8 mouse cellular contexts compared by ENCODE assay signal in the genomic region with DNA sequence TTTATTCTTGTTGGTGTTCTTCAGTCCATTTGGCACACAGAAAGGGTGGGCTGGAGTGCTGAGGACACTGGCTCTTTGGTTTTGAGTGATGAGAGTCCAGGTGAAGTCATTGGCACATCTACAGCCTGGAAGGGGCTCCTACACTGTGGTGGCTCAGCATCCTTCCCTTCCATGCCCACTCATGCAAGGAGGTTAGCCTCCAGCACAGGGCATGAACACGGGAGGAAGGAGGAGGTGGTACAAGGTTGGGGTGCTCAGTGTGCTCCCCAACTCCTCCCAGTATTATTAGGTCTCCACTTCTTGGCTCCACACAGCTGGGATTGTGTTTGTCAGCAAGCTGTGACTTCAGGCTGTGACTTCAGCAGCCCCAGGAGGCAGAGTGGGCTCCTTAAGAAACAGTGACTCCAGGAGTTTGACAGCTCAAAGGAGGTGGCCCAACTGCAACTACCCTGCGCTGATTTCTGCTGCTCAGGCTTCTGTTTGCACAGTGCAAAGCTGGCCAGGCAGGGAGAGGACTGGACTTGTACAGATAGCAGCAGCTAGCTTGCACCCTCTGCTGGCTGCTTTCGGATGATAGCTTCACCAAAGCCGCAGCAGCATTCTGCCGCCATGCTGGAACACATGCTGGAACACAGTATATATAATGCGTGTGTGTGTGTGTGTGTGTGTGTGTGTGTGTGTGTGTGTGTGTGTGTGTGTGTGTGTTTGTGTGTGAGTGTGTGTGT. TPM values are rescaled to one million over a fixed set of nuclear protein-coding genes. Genes with fewer than 3 reads are reported as not detected.
DNase-seq lines count a peak whose midpoint lies in the region; ATAC-seq and TF ChIP-seq lines count a peak whose summit lies in the region.

No protein-coding gene starts in this region.

- H3K36me3 ChIP-seq in ES-Bruce4 (ENCODE audit: control insufficient read depth, insufficient read depth, low read length, poor library complexity, severe bottlenecking) = no peaks in the 10 kb centered on the region
- H3K36me3 ChIP-seq in forebrain, embryonic 12.5 days (replicated peaks) = no peaks in the 10 kb centered on the region
- H3K36me3 ChIP-seq in heart, embryonic 15.5 days = no peaks in the 10 kb centered on the region
- H3K36me3 ChIP-seq in liver, embryonic 14.5 days (replicated peaks; ENCODE audit: control insufficient read depth, insufficient read depth, low read depth) = no peaks in the 10 kb centered on the region
- H3K36me3 ChIP-seq in neural tube, embryonic 13.5 days = no peaks in the 10 kb centered on the region

- no peak overlapping the region for H3K4me2 ChIP-seq in forebrain, embryonic 12.5 days
- H3K4me2 ChIP-seq in heart, embryonic 15.5 days = no peak overlapping the region
- no peak overlapping the region for H3K4me2 ChIP-seq in liver, embryonic 14.5 days (ENCODE audit: low read depth)
- no peak overlapping the region for H3K4me2 ChIP-seq in neural tube, embryonic 13.5 days

- WGBS in forebrain, embryonic 12.5 days = 12% methylated on average over 6 of the region's 6 CpGs
- 8% methylated on average over 6 of the region's 6 CpGs for WGBS in heart, embryonic 15.5 days
- 5% methylated on average over 6 of the region's 6 CpGs for WGBS in liver, embryonic 14.5 days (ENCODE audit: insufficient replicate concordance)
- WGBS in neural tube, embryonic 13.5 days = 9% methylated on average over 6 of the region's 6 CpGs

- H3K9ac ChIP-seq in ES-Bruce4 (ENCODE audit: low read depth, poor library complexity, severe bottlenecking) = no peak overlapping the region
- no peak overlapping the region for H3K9ac ChIP-seq in forebrain, embryonic 12.5 days
- H3K9ac ChIP-seq in heart, embryonic 15.5 days = no peak overlapping the region
- H3K9ac ChIP-seq in liver, embryonic 14.5 days (replicated peaks) = no peak overlapping the region
- 0 out of 2 replicates have a peak overlapping the region, but pooled peaks have one; percentile 26 for H3K9ac ChIP-seq in neural tube, embryonic 13.5 days

- no peak overlapping the region for H3K4me3 ChIP-seq in ES-Bruce4 (ENCODE audit: low read depth, low read length)
- H3K4me3 ChIP-seq in forebrain, embryonic 12.5 days (replicated peaks) = no peak overlapping the region
- no peak overlapping the region for H3K4me3 ChIP-seq in heart, embryonic 15.5 days
- no peak overlapping the region for H3K4me3 ChIP-seq in liver, embryonic 14.5 days (ENCODE audit: insufficient read depth in 1 of 2, low read depth in 2 of 2, low read length in 2 of 2)
- no peak overlapping the region for H3K4me3 ChIP-seq in neural tube, embryonic 13.5 days

- no peaks in the 10 kb centered on the region for H3K4me1 ChIP-seq in ES-Bruce4 (ENCODE audit: control insufficient read depth, insufficient read depth, low read length)
- 0 out of 2 replicates have a peak, but pooled peaks cover 6% of the 10 kb centered on the region for H3K4me1 ChIP-seq in forebrain, embryonic 12.5 days
- H3K4me1 ChIP-seq in heart, embryonic 15.5 days (replicated peaks) = peaks cover 20% of the 10 kb centered on the region
- H3K4me1 ChIP-seq in liver, embryonic 14.5 days (replicated peaks; ENCODE audit: control insufficient read depth in 2 of 2, insufficient read depth in 2 of 2, low read length in 1 of 2) = peaks cover 0 to 8% of the 10 kb centered on the region in 2 experiments; a peak in 2 of 4 replicates
- H3K4me1 ChIP-seq in neural tube, embryonic 13.5 days (replicated peaks) = peaks cover 12% of the 10 kb centered on the region

- H3K9me3 ChIP-seq in ES-Bruce4 (replicated peaks; ENCODE audit: control insufficient read depth, insufficient read depth, low read length, poor library complexity, severe bottlenecking) = no peaks in the 10 kb centered on the region
- H3K9me3 ChIP-seq in forebrain, embryonic 12.5 days = no peaks in the 10 kb centered on the region
- no peaks in the 10 kb centered on the region for H3K9me3 ChIP-seq in heart, embryonic 15.5 days (replicated peaks)
- no peaks in the 10 kb centered on the region for H3K9me3 ChIP-seq in liver, embryonic 14.5 days (ENCODE audit: control insufficient read depth, low read length)
- H3K9me3 ChIP-seq in neural tube, embryonic 13.5 days = no peaks in the 10 kb centered on the region

- ATAC-seq in forebrain, embryonic 12.5 days (ENCODE audit: low FRiP score) = peak; percentile 83
- ATAC-seq in heart, embryonic 15.5 days (replicated peaks; ENCODE audit: insufficient number of reproducible peaks, insufficient read depth, low FRiP score, low read depth) = peak; percentile 76; the same call in 1 of the 2 replicates
- peak; percentile 60; the same call in 1 of the 2 replicates for ATAC-seq in liver, embryonic 14.5 days (ENCODE audit: insufficient read depth)
- ATAC-seq in neural tube, embryonic 13.5 days (ENCODE audit: low read depth) = peak; percentile 93

- DNase-seq in c-Kit-positive CD71-positive TER-119-negative erythroid progenitor cells, embryonic 14.5 days (ENCODE audit: low read depth) = peak; percentile 66
- DNase-seq in kidney, postnatal 25 days = peak; percentile 84 to 89
- peak in 1 of 3 experiments; percentile 49 for DNase-seq in liver, embryonic 14.5 days (ENCODE audit: low read depth in 3 of 3, low spot score in 3 of 3)
- peak; percentile 74 for DNase-seq in thymus, postnatal 4 days

- TF ChIP-seq POLR2A in ES-Bruce4 (IDR thresholded peaks at IDR 0.05; ENCODE audit: insufficient read depth, low read length) = no peak

- TF ChIP-seq CTCF in ES-Bruce4 (IDR thresholded peaks at IDR 0.05; ENCODE audit: low read depth, low read length) = peak; percentile 95
- peak; percentile 90 for TF ChIP-seq CTCF in liver, embryonic 14.5 days (IDR thresholded peaks at IDR 0.05; ENCODE audit: low read depth)

- no peak overlapping the region for H3K27ac ChIP-seq in ES-Bruce4 (ENCODE audit: insufficient read depth, low read length)
- H3K27ac ChIP-seq in forebrain, embryonic 12.5 days = no peak overlapping the region
- H3K27ac ChIP-seq in heart, embryonic 15.5 days = no peak overlapping the region
- H3K27ac ChIP-seq in liver, embryonic 14.5 days = no peak overlapping the region
- H3K27ac ChIP-seq in neural tube, embryonic 13.5 days (replicated peaks) = no peak overlapping the region

- 0 out of 2 replicates have a peak, but pooled peaks have one; percentile 15 for TF ChIP-seq EP300 in ES-Bruce4 (IDR thresholded peaks at IDR 0.05; ENCODE audit: insufficient read depth, low read depth, low read length)
- TF ChIP-seq EP300 in liver, embryonic 14.5 days (IDR thresholded peaks at IDR 0.05; ENCODE audit: low read depth) = no peak

- H3K27me3 ChIP-seq in ES-Bruce4 (ENCODE audit: control insufficient read depth, insufficient read depth, low read length, poor library complexity, severe bottlenecking) = no peaks in the 10 kb centered on the region
- peaks cover 13% of the 10 kb centered on the region for H3K27me3 ChIP-seq in forebrain, embryonic 12.5 days
- 0 out of 2 replicates have a peak, but pooled peaks cover 7% of the 10 kb centered on the region for H3K27me3 ChIP-seq in heart, embryonic 15.5 days
- H3K27me3 ChIP-seq in liver, embryonic 14.5 days (ENCODE audit: control insufficient read depth, insufficient read depth, low read length) = no peaks in the 10 kb centered on the region
- no peaks in the 10 kb centered on the region for H3K27me3 ChIP-seq in neural tube, embryonic 13.5 days

RNA-seq across cellular contexts. Expression of a gene that starts 22.1 kb away (rescaled TPM):
- 26.1 and 32.6 TPM in 2 replicates for polyA plus RNA-seq in ES-Bruce4 (2011; ENCODE audit: insufficient read depth, insufficient read length, low read depth, missing spikeins)
- polyA plus RNA-seq in forebrain, embryonic 12.5 days (2016; fragmentation: Nextera tagmentation; extraction: Ambion mirVana) = 61.4 and 63.9 TPM in 2 replicates
- polyA plus RNA-seq in heart, embryonic 15.5 days (2015; fragmentation: Nextera tagmentation; extraction: Ambion mirVana) = 26.9 and 32.1 TPM in 2 replicates
- 12.6 and 12.9 TPM in 2 replicates for polyA plus RNA-seq in liver, embryonic 14.5 days (2012; rRNA removed)
- polyA plus RNA-seq in liver, embryonic 14.5 days (2014; fragmentation: Nextera tagmentation; extraction: Ambion mirVana) = 23.7 and 24.2 TPM in 2 replicates
- 78.6 and 89.6 TPM in 2 replicates for polyA plus RNA-seq in neural tube, embryonic 13.5 days (2015; fragmentation: Nextera tagmentation; extraction: Ambion mirVana)
